8 mouse cellular contexts compared by ENCODE assay signal in the genomic region with DNA sequence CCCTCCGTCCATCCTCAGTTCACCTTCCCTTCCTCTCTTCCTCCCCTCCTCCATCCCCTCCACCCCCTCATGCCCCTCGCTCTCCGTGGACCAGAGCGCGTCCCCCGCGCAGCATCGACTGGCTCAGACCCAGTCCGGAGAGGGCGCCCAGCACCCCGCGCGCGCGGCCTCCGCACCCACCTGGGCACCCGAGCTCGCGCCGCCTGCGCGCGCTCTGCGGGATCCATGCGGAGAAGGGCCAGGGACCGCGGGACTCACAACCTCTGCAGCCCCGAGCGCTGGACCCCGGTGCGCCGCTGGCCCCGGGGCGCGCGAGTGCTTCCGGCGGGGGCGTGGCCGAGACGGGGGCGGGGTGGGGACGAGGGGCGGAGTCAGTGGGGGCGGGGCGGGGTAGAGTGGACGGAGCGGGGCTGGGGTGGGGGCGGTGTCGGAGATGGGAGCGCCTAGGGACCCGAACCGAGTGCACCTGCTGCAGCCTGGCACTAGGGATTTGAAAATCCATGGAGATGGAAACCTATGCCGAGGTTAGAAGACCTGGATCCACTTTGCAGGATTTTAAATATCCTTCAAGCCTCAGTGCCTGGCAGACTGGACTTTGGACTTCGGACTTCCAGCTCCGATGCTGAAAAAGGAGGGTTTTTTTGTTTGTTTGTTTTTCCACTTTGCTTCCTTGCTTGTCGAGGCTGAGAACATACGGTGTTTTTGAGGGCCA. TPM values are rescaled to one million over a fixed set of nuclear protein-coding genes. Genes with fewer than 3 reads are reported as not detected.
DNase-seq lines count a peak whose midpoint lies in the region; ATAC-seq and TF ChIP-seq lines count a peak whose summit lies in the region.

TSS of gene Grtp1 (minus strand) at position 320 of the 712 bp plus-strand sequence.

- no peak for TF ChIP-seq CTCF in kidney, postnatal 0 days (IDR thresholded peaks at IDR 0.05; ENCODE audit: low read depth)

- peak; percentile 80 for ATAC-seq in heart, embryonic 12.5 days (ENCODE audit: insufficient number of reproducible peaks, low FRiP score)
- peak; percentile 81 for ATAC-seq in kidney, postnatal 0 days (replicated peaks; ENCODE audit: low FRiP score, low read depth)

- peak within 1 kb of the TSS; percentile 80 for H3K4me2 ChIP-seq in heart, embryonic 12.5 days
- H3K4me2 ChIP-seq in kidney, postnatal 0 days (ENCODE audit: low read length): peak within 1 kb of the TSS; percentile 92

- H3K27ac ChIP-seq in heart, embryonic 12.5 days (ENCODE audit: poor library complexity, severe bottlenecking): peak within 1 kb of the TSS; percentile 51
- H3K27ac ChIP-seq in kidney, postnatal 0 days: peak within 1 kb of the TSS; percentile 47

- peak; percentile 14 for DNase-seq in right cerebral cortex, adult 18-20 months
- no peak for DNase-seq in right cerebral cortex, postnatal 36 days (ENCODE audit: low spot score in 2 of 2)
- DNase-seq in embryo, embryonic 11 days: peak; percentile 76
- peak; percentile 24 for DNase-seq in kidney, postnatal 0 days (ENCODE audit: low spot score)
- peak; percentile 43 for DNase-seq in lung, postnatal 25 days (ENCODE audit: low spot score)
- DNase-seq in retina, postnatal 1 day: peak; percentile 76
- DNase-seq in layer of hippocampus, postnatal 36 days: no peak

- H3K4me1 ChIP-seq in heart, embryonic 12.5 days (replicated peaks): peaks cover 34% of the 10 kb centered on the region
- H3K4me1 ChIP-seq in kidney, postnatal 0 days (replicated peaks; ENCODE audit: insufficient read depth, low read length): peaks cover 6% of the 10 kb centered on the region; the same call in 1 of the 2 replicates

- H3K9ac ChIP-seq in heart, embryonic 12.5 days: peak within 1 kb of the TSS; percentile 73
- H3K9ac ChIP-seq in kidney, postnatal 0 days (ENCODE audit: low read depth, low read length): peak within 1 kb of the TSS; percentile 66

- peaks cover 28% of the 10 kb centered on the region for H3K27me3 ChIP-seq in heart, embryonic 12.5 days (replicated peaks)
- no peaks in the 10 kb centered on the region for H3K27me3 ChIP-seq in kidney, postnatal 0 days (ENCODE audit: insufficient read depth, low read length)

- H3K9me3 ChIP-seq in heart, embryonic 12.5 days (replicated peaks): 0 out of 2 replicates have a peak, but pooled peaks cover 3% of the 10 kb centered on the region
- H3K9me3 ChIP-seq in kidney, postnatal 0 days (replicated peaks; ENCODE audit: low read length): no peaks in the 10 kb centered on the region

- no peaks in the 10 kb centered on the region; the same call in 1 of the 2 replicates for H3K36me3 ChIP-seq in heart, embryonic 12.5 days
- no peaks in the 10 kb centered on the region for H3K36me3 ChIP-seq in kidney, postnatal 0 days (ENCODE audit: insufficient read depth, low read length)

- under 1% methylated on average over 55 of the region's 58 CpGs for WGBS in heart, embryonic 12.5 days
- under 1% methylated on average over 58 of the region's 58 CpGs for WGBS in kidney, postnatal 0 days

- H3K4me3 ChIP-seq in heart, embryonic 12.5 days: peak within 1 kb of the TSS; percentile 69
- H3K4me3 ChIP-seq in kidney, postnatal 0 days (replicated peaks; ENCODE audit: low read depth, low read length): peak within 1 kb of the TSS; percentile 73

RNA-seq across cellular contexts. Expression of gene Grtp1, which starts in this region (rescaled TPM):
- polyA plus RNA-seq in heart, embryonic 12.5 days (2016; fragmentation: Nextera tagmentation; extraction: Ambion mirVana): 19.8 and 22.7 TPM in 2 replicates
- polyA plus RNA-seq in kidney, postnatal 0 days (2015; fragmentation: Nextera tagmentation; extraction: Ambion mirVana): 25.6 and 26.8 TPM in 2 replicates
- 1 to 10 TPM; 3.2 to 3.4 TPM for total RNA-seq in layer of hippocampus, postnatal 36 days (2021)

Comparison
In these comparisons a context has a peak if more than half of its experiments do, and no peak if none do; other contexts are left out.
1. DNase-seq: peak in right cerebral cortex, adult 18-20 months (single experiment), embryo, embryonic 11 days (single experiment), kidney, postnatal 0 days (single experiment), lung, postnatal 25 days (single experiment) and retina, postnatal 1 day (single experiment); none in right cerebral cortex, postnatal 36 days (0 of 2) and layer of hippocampus, postnatal 36 days (0 of 2).